Mouse (Mus musculus): ENCODE measurements around the gene Wdr76. TPM values are rescaled to one million over a fixed set of nuclear protein-coding genes. Genes with fewer than 3 reads are reported as not detected.

Wdr76 gene
- polyA plus RNA-seq, 1 experiment from 2014 or later: 11.0 TPM

DNA sequence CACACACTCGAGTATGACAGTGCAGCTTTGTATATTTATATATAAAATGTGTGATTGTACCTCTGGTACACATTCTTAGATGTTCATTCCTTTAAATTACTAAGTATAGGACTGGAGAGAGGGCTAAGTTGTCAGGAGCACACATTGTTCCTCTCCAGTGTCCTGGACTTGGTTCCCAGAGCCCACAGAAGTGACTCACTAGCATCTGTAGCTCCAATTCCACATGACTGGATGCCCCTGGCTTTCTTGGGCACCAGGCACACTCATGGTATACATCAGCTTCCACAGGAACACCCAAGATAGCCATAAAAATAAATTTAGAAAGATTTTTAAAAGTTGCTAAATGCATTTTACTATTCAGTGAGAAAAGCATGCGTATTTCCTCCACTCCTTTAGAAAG is 18.5 kb downstream of the Wdr76 start:
- H3K4me3 ChIP-seq: no peak overlapping the region
- H3K27me3 ChIP-seq: no peaks in the 10 kb centered on the region
- H3K4me2 ChIP-seq (replicated peaks): no peak overlapping the region
- WGBS: 93% methylated on average over 2 of the region's 2 CpGs
- no peaks in the 10 kb centered on the region for H3K4me1 ChIP-seq
- no peaks in the 10 kb centered on the region for H3K9me3 ChIP-seq
- no peak overlapping the region for H3K27ac ChIP-seq (replicated peaks)
- H3K9ac ChIP-seq (replicated peaks): no peak overlapping the region
- H3K36me3 ChIP-seq: peaks cover 23% of the 10 kb centered on the region
- ATAC-seq (ENCODE audit: low FRiP score, low read depth): no peak

- H3K36me3 ChIP-seq: peaks cover 59% of the 10 kb centered on the region
Measured at GRCm38 (mm10) chr2:121544829-121545228, 38.3 kb downstream of the Wdr76 start.

DNA sequence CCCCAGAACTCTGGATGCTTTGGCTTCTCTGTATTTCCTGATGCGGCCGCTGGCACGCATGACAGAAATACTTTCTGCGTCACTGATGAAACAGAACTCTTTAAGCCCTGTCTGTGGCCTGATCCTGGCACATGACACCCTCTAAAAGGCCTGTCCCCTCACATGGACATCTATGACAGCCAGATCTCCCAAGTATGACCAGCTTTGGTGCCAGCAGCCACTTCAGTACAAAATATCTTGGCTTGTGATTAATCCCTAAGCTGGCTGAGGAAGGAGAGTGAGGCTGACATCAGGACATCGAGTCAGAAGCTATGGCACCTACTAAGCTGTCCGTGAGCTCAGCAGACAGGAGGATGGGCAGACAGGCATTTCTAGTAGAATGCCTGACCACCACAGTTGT is 43.1 kb downstream of the Wdr76 start:
- no peak for ATAC-seq (ENCODE audit: low FRiP score, low read depth)
- H3K9me3 ChIP-seq: no peaks in the 10 kb centered on the region
- H3K27ac ChIP-seq (replicated peaks): no peak overlapping the region
- WGBS: 92% methylated on average over 6 of the region's 6 CpGs
- H3K9ac ChIP-seq (replicated peaks): no peak overlapping the region
- no peaks in the 10 kb centered on the region for H3K27me3 ChIP-seq
- H3K4me3 ChIP-seq: no peak overlapping the region
- H3K36me3 ChIP-seq: peaks cover 53% of the 10 kb centered on the region
- no peaks in the 10 kb centered on the region for H3K4me1 ChIP-seq
- H3K4me2 ChIP-seq (replicated peaks): no peak overlapping the region

More at GRCm38 (mm10) chr2:121544829-121545228, 38.3 kb downstream of the Wdr76 start:
- WGBS: 88% methylated on average over 3 of the region's 3 CpGs
- ATAC-seq (ENCODE audit: low FRiP score, low read depth): no peak
- Histone ChIP-seq H3K4me3 (no peak overlapping the region), H3K4me1 (no peaks in the 10 kb centered on the region), H3K9me3 (no peaks in the 10 kb centered on the region), H3K27ac (replicated peaks) (no peak overlapping the region), H3K4me2 (replicated peaks) (no peak overlapping the region), H3K9ac (replicated peaks) (no peak overlapping the region), H3K27me3 (no peaks in the 10 kb centered on the region)

DNA sequence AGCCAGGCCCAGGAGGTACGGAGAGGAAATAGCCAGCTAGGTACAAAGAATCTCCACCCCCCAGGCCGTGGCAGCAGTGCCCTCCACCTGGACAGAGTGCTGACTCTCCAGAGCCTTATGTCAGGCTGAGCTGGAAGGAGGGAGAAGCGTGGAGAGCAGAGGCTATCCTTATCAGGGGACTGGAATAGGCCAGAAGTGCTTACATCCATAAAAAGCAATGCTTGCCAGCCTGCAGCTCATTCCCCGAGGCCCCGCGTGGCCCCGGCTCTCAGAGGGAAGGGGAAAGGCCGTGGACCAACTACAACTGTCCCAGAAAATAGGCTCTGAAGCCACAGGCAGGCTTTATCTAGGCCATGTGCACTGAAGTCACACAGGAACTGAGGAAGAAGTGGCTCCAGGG is 44.7 kb downstream of the Wdr76 start:
- 89% methylated on average over 8 of the region's 8 CpGs for WGBS
- H3K36me3 ChIP-seq: peaks cover 45% of the 10 kb centered on the region
- no peaks in the 10 kb centered on the region for H3K9me3 ChIP-seq
- H3K4me2 ChIP-seq (replicated peaks): no peak overlapping the region
- no peak overlapping the region for H3K9ac ChIP-seq (replicated peaks)
- H3K27me3 ChIP-seq: no peaks in the 10 kb centered on the region
- ATAC-seq (ENCODE audit: low FRiP score, low read depth): no peak
- no peak overlapping the region for H3K4me3 ChIP-seq
- no peak overlapping the region for H3K27ac ChIP-seq (replicated peaks)
- no peaks in the 10 kb centered on the region for H3K4me1 ChIP-seq

GRCm38 (mm10) chr2:121563117-121563516 is 56.6 kb downstream of the Wdr76 start:
- Histone ChIP-seq H3K9me3 (no peaks in the 10 kb centered on the region), H3K4me2 (replicated peaks) (no peak overlapping the region), H3K27ac (replicated peaks) (no peak overlapping the region), H3K4me3 (no peak overlapping the region), H3K9ac (replicated peaks) (no peak overlapping the region), H3K4me1 (no peaks in the 10 kb centered on the region), H3K36me3 (no peaks in the 10 kb centered on the region; the same call in 1 of the 2 replicates), H3K27me3 (no peaks in the 10 kb centered on the region)
- no peak for ATAC-seq (ENCODE audit: low FRiP score, low read depth)
- 94% methylated on average over 3 of the region's 3 CpGs for WGBS

DNA sequence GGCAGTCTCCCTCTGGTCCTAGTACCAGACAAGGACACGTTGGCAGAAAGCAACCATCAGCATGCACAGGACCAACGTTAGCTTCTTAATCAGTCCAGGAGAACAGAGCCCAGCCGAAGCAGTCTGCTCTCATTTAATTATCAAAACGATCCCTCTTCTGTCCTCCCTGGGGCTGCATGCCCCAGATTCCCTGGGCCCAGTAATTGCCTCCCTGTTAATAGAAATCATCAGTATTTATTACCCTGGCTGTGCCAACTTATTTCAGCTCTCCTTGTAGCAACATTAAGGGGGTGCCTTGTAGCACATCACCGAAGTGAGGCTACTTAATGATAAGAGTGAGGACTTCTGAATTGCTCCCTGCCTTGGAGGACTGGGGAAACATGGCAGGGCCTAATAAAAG is 59.4 kb downstream of the Wdr76 start:
- H3K9me3 ChIP-seq: no peaks in the 10 kb centered on the region
- no peaks in the 10 kb centered on the region for H3K27me3 ChIP-seq
- 78% methylated on average over 5 of the region's 5 CpGs for WGBS
- H3K9ac ChIP-seq (replicated peaks): no peak overlapping the region
- H3K4me1 ChIP-seq: no peaks in the 10 kb centered on the region
- no peak overlapping the region for H3K27ac ChIP-seq (replicated peaks)
- no peak overlapping the region for H3K4me3 ChIP-seq
- H3K4me2 ChIP-seq (replicated peaks): no peak overlapping the region
- ATAC-seq (ENCODE audit: low FRiP score, low read depth): no peak
- peaks cover 2% of the 10 kb centered on the region; the same call in 1 of the 2 replicates for H3K36me3 ChIP-seq

GRCm38 (mm10) chr2:121570049-121570448 is 63.5 kb downstream of the Wdr76 start:
- peaks cover 6% of the 10 kb centered on the region; the same call in 1 of the 2 replicates for H3K36me3 ChIP-seq
- ATAC-seq (ENCODE audit: low FRiP score, low read depth): no peak
- H3K27me3 ChIP-seq: no peaks in the 10 kb centered on the region; the same call in 1 of the 2 replicates
- no peak overlapping the region for H3K4me3 ChIP-seq
- H3K9ac ChIP-seq (replicated peaks): no peak overlapping the region
- 89% methylated on average over 3 of the region's 3 CpGs for WGBS
- H3K9me3 ChIP-seq: no peaks in the 10 kb centered on the region
- H3K4me2 ChIP-seq (replicated peaks): no peak overlapping the region
- H3K4me1 ChIP-seq: no peaks in the 10 kb centered on the region
- no peak overlapping the region for H3K27ac ChIP-seq (replicated peaks)

- Histone ChIP-seq H3K9me3 (no peaks in the 10 kb centered on the region), H3K27me3 (no peaks in the 10 kb centered on the region; the same call in 1 of the 2 replicates), H3K4me3 (no peak overlapping the region), H3K4me1 (no peaks in the 10 kb centered on the region), H3K9ac (replicated peaks) (no peak overlapping the region), H3K4me2 (replicated peaks) (no peak overlapping the region), H3K36me3 (peaks cover 6% of the 10 kb centered on the region; the same call in 1 of the 2 replicates), H3K27ac (replicated peaks) (no peak overlapping the region)
- 80% methylated on average over 8 of the region's 8 CpGs for WGBS
- ATAC-seq (ENCODE audit: low FRiP score, low read depth): no peak
Measured at GRCm38 (mm10) chr2:121570999-121571655, 64.6 kb downstream of the Wdr76 start.

- Histone ChIP-seq H3K4me2 (replicated peaks) (no peak overlapping the region), H3K27ac (replicated peaks) (no peak overlapping the region), H3K9me3 (no peaks in the 10 kb centered on the region), H3K4me1 (no peaks in the 10 kb centered on the region), H3K27me3 (no peaks in the 10 kb centered on the region; the same call in 1 of the 2 replicates), H3K36me3 (peaks cover 6% of the 10 kb centered on the region; the same call in 1 of the 2 replicates), H3K4me3 (no peak overlapping the region), H3K9ac (replicated peaks) (no peak overlapping the region)
- 20% methylated on average over 7 of the region's 7 CpGs for WGBS
- peak; percentile 83 for ATAC-seq (ENCODE audit: low FRiP score, low read depth)
Measured at GRCm38 (mm10) chr2:121571780-121572179, 65.3 kb downstream of the Wdr76 start.

DNA sequence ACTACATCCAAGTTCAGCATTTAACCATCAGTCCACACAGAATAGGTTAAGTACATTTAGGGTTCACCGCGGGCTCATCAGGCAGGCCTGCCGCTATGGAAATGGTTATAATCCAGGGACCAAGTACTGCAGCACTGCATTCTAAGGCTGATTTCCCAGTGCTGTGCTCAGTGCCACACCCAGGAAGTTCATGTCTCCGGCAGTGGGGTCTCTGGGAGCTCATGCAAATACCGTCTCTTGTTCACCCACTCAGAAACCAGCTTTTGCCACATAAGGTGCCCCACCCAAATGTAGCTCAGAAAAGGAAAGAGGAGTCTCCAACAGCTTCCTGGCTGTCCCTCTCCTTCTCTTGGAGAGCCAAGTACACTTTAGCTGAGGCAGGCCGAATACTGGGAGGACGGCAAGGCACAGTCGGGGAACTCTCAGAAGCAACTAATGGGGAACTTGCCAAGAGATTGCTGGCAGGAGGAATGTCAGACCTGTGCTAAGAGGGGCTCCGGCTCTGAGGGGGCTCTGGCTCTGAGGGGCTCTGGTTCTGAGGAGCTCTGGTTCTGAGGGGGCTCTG is 67.6 kb downstream of the Wdr76 start:
- Histone ChIP-seq H3K4me1 (no peaks in the 10 kb centered on the region), H3K9ac (replicated peaks) (no peak overlapping the region), H3K27me3 (no peaks in the 10 kb centered on the region; the same call in 1 of the 2 replicates), H3K4me3 (no peak overlapping the region), H3K27ac (replicated peaks) (no peak overlapping the region), H3K36me3 (peaks cover 6% of the 10 kb centered on the region; the same call in 1 of the 2 replicates), H3K9me3 (no peaks in the 10 kb centered on the region), H3K4me2 (replicated peaks) (no peak overlapping the region)
- 78% methylated on average over 9 of the region's 9 CpGs for WGBS
- no peak for ATAC-seq (ENCODE audit: low FRiP score, low read depth)

GRCm38 (mm10) chr2:121575741-121576201 is 69.2 kb downstream of the Wdr76 start:
- Histone ChIP-seq H3K4me1 (no peaks in the 10 kb centered on the region), H3K27ac (replicated peaks) (no peak overlapping the region), H3K9me3 (no peaks in the 10 kb centered on the region), H3K4me2 (replicated peaks) (no peak overlapping the region), H3K36me3 (peaks cover 5% of the 10 kb centered on the region; the same call in 1 of the 2 replicates), H3K9ac (replicated peaks) (no peak overlapping the region), H3K27me3 (no peaks in the 10 kb centered on the region; the same call in 1 of the 2 replicates), H3K4me3 (no peak overlapping the region)
- ATAC-seq (ENCODE audit: low FRiP score, low read depth): no peak
- WGBS: 76% methylated on average over 8 of the region's 8 CpGs

- peaks cover 30% of the 10 kb centered on the region for H3K27me3 ChIP-seq
- H3K4me1 ChIP-seq: peaks cover 3% of the 10 kb centered on the region
- WGBS: 88% methylated on average over 13 of the region's 13 CpGs
- H3K9me3 ChIP-seq: no peaks in the 10 kb centered on the region
- no peak for ATAC-seq (ENCODE audit: low FRiP score, low read depth)
- H3K27ac ChIP-seq (replicated peaks): no peak overlapping the region
- no peak overlapping the region for H3K4me3 ChIP-seq
- no peak overlapping the region for H3K9ac ChIP-seq (replicated peaks)
- no peak overlapping the region for H3K4me2 ChIP-seq (replicated peaks)
- 0 out of 2 replicates have a peak, but pooled peaks cover 2% of the 10 kb centered on the region for H3K36me3 ChIP-seq
Measured at GRCm38 (mm10) chr2:121582809-121583376, 76.4 kb downstream of the Wdr76 start.
